Mouse (Mus musculus) MEL (cell line): ENCODE measurements around the gene Cenps. TPM values are rescaled to one million over a fixed set of nuclear protein-coding genes. Genes with fewer than 3 reads are reported as not detected.
A peak's percentile ranks its signal among the peaks of the same experiment; 100 is the strongest.

Experiments
- DNase-seq: peaks from one replicate; pipeline ENCODE4 v3.0.0; 2011; ENCODE audit warnings: low read depth, low spot score
- H3K27ac ChIP-seq: 2 replicates; pipeline ENCODE4 v1.5.1; 2012; ENCODE audit warnings: low read depth, mild to moderate bottlenecking, control low read depth, low read length, moderate library complexity; ENCODE audit not compliant: control insufficient read depth
- H3K27me3 ChIP-seq, 2 experiments: fragments of 150-350 bp in 1 of 2; sonication (generic) in 1 of 2; 2 replicates each; pipeline ENCODE4 v1.6.1; 2012; ENCODE audit warnings: low read length in 2 of 2, mild to moderate bottlenecking in 2 of 2, improper control_type of control experiment in 1 of 2, moderate library complexity in 1 of 2; ENCODE audit not compliant: insufficient read depth in 2 of 2, control insufficient read depth in 1 of 2
- H3K36me3 ChIP-seq, 2 experiments: 2 replicates each; pipeline ENCODE4 v1.6.1; 2012 to 2014; ENCODE audit warnings: low read length in 2 of 2, improper control_type of control experiment in 1 of 2, inconsistent platforms in 1 of 2, mild to moderate bottlenecking in 1 of 2; ENCODE audit not compliant: insufficient read depth in 2 of 2, control insufficient read depth in 1 of 2
- H3K4me1 ChIP-seq, 2 experiments: fragments of 150-350 bp in 1 of 2; sonication (generic) in 1 of 2; 2 replicates each; pipeline ENCODE4 v1.6.1; 2012; ENCODE audit warnings: low read length in 2 of 2, improper control_type of control experiment in 1 of 2, mild to moderate bottlenecking in 1 of 2; ENCODE audit not compliant: insufficient read depth in 2 of 2, control insufficient read depth in 1 of 2
- H3K4me3 ChIP-seq, 2 experiments: fragments of 150-350 bp in 1 of 2; sonication (generic) in 1 of 2; 2 replicates each; pipeline ENCODE4 v1.5.1; 2012; ENCODE audit warnings: low read depth in 2 of 2, low read length in 2 of 2, mild to moderate bottlenecking in 2 of 2, moderate library complexity in 2 of 2, control low read depth in 1 of 2, improper control_type of control experiment in 1 of 2; ENCODE audit not compliant: control insufficient read depth in 1 of 2, insufficient read depth in 1 of 2
- H3K79me2 ChIP-seq: 2 replicates; pipeline ENCODE4 v1.6.1; 2012; ENCODE audit warnings: mild to moderate bottlenecking, low read length, moderate library complexity; ENCODE audit not compliant: control insufficient read depth, poor library complexity, insufficient read depth
- H3K9ac ChIP-seq: 2 replicates; pipeline ENCODE4 v1.6.1; 2012; ENCODE audit warnings: low read depth, mild to moderate bottlenecking, control low read depth, low read length, moderate library complexity; ENCODE audit not compliant: control insufficient read depth, poor library complexity, severe bottlenecking
- H3K9me3 ChIP-seq: fragments of 150-350 bp; sonication (generic); replicated peaks from 2 replicates; pipeline ENCODE4 v1.6.1; 2012; ENCODE audit warnings: mild to moderate bottlenecking, low read length, improper control_type of control experiment, moderate library complexity; ENCODE audit not compliant: insufficient read depth
- BHLHE40 ChIP-seq: IDR thresholded peaks from 2 replicates; pipeline ENCODE4 v1.6.1; 2012; ENCODE audit warnings: low read depth, mild to moderate bottlenecking, inconsistent platforms, low read length, improper control_type of control experiment, borderline replicate concordance
- CHD1 ChIP-seq: IDR thresholded peaks from 2 replicates; pipeline ENCODE4 v1.6.1; 2012; ENCODE audit warnings: low read depth, mild to moderate bottlenecking, inconsistent platforms, low read length, improper control_type of control experiment
- CTCF ChIP-seq, 3 experiments: IDR thresholded peaks in 2 of 3; conservative IDR thresholded peaks in 1 of 3; 2 replicates each; pipeline ENCODE4 v1.5.1; 2011 to 2012; ENCODE audit warnings: low read length in 3 of 3, low read depth in 2 of 3, mild to moderate bottlenecking in 2 of 3, improper control_type of control experiment in 1 of 3, inconsistent platforms in 1 of 3, mixed read lengths in 1 of 3, moderate library complexity in 1 of 3; ENCODE audit not compliant: control insufficient read depth in 1 of 3, insufficient read depth in 1 of 3, poor library complexity in 1 of 3, severe bottlenecking in 1 of 3
- ETS1 ChIP-seq: IDR thresholded peaks from 2 replicates; pipeline ENCODE4 v1.6.1; 2012; ENCODE audit warnings: low read depth, mild to moderate bottlenecking, inconsistent platforms, low read length, improper control_type of control experiment, moderate library complexity
- GABPA ChIP-seq: IDR thresholded peaks from 2 replicates; pipeline ENCODE4 v1.6.1; 2012; ENCODE audit warnings: low read depth, mild to moderate bottlenecking, inconsistent platforms, low read length, improper control_type of control experiment, moderate library complexity
- HCFC1 ChIP-seq: IDR thresholded peaks from 2 replicates; pipeline ENCODE4 v1.6.1; 2012; ENCODE audit warnings: low read depth, mild to moderate bottlenecking, inconsistent platforms, low read length, improper control_type of control experiment, moderate library complexity
- MAZ ChIP-seq: IDR thresholded peaks from 2 replicates; pipeline ENCODE4 v1.6.1; 2012; ENCODE audit warnings: low read depth, mild to moderate bottlenecking, inconsistent platforms, low read length, improper control_type of control experiment
- MYB ChIP-seq: IDR thresholded peaks from 2 replicates; pipeline ENCODE4 v1.6.1; 2011; ENCODE audit warnings: mild to moderate bottlenecking, low read depth, low read length, improper control_type of control experiment
- NELFE ChIP-seq: IDR thresholded peaks from 2 replicates; pipeline ENCODE4 v1.6.1; 2011; ENCODE audit warnings: low read depth, low read length, improper control_type of control experiment
- NRF1 ChIP-seq: IDR thresholded peaks from 2 replicates; pipeline ENCODE4 v1.6.1; 2014; ENCODE audit warnings: low read depth, mild to moderate bottlenecking, inconsistent platforms, low read length, improper control_type of control experiment, moderate library complexity; ENCODE audit not compliant: poor library complexity, insufficient read depth, severe bottlenecking
- POLR2AphosphoS2 ChIP-seq: IDR thresholded peaks from 2 replicates; pipeline ENCODE4 v1.6.1; 2011; ENCODE audit warnings: low read length, improper control_type of control experiment
- RAD21 ChIP-seq: IDR thresholded peaks from 2 replicates; pipeline ENCODE4 v1.6.1; 2011; ENCODE audit warnings: mild to moderate bottlenecking, low read depth, low read length, improper control_type of control experiment
- RCOR1 ChIP-seq: IDR thresholded peaks from 2 replicates; pipeline ENCODE4 v1.6.1; 2012; ENCODE audit warnings: low read depth, mild to moderate bottlenecking, inconsistent platforms, low read length, improper control_type of control experiment
- SMC3 ChIP-seq: IDR thresholded peaks from 2 replicates; pipeline ENCODE4 v1.6.1; 2011; ENCODE audit warnings: low read depth, low read length, improper control_type of control experiment
- TCF12 ChIP-seq: IDR thresholded peaks from 2 replicates; pipeline ENCODE4 v1.6.1; 2014; ENCODE audit warnings: low read depth, mild to moderate bottlenecking, inconsistent platforms, low read length, improper control_type of control experiment, moderate library complexity
- UBTF ChIP-seq: IDR thresholded peaks from 2 replicates; pipeline ENCODE4 v1.6.1; 2012; ENCODE audit warnings: low read depth, mild to moderate bottlenecking, inconsistent platforms, low read length, improper control_type of control experiment, moderate library complexity, borderline replicate concordance; ENCODE audit not compliant: insufficient read depth
- USF1 ChIP-seq: IDR thresholded peaks from 2 replicates; pipeline ENCODE4 v1.6.1; 2014; ENCODE audit warnings: low read depth, mild to moderate bottlenecking, inconsistent platforms, low read length, improper control_type of control experiment, moderate library complexity
- USF2 ChIP-seq, 2 experiments: IDR thresholded peaks; 2 replicates each; pipeline ENCODE4 v1.6.1; 2011 to 2012; ENCODE audit warnings: improper control_type of control experiment in 2 of 2, low read length in 2 of 2, borderline replicate concordance in 1 of 2, inconsistent platforms in 1 of 2, low read depth in 1 of 2, mild to moderate bottlenecking in 1 of 2; ENCODE audit not compliant: insufficient read depth in 1 of 2
- ZMIZ1 ChIP-seq: IDR thresholded peaks from 2 replicates; pipeline ENCODE4 v1.6.1; 2012; ENCODE audit warnings: low read depth, mild to moderate bottlenecking, inconsistent platforms, low read length, improper control_type of control experiment, moderate library complexity
- ZNF384 ChIP-seq: IDR thresholded peaks from 2 replicates; pipeline ENCODE4 v1.6.1; 2012; ENCODE audit warnings: low read depth, mild to moderate bottlenecking, inconsistent platforms, low read length, improper control_type of control experiment
- polyA plus RNA-seq, 2 experiments: library from polyadenylated mRNA; stranded (reverse) in 1 of 2; unstranded in 1 of 2; fragments of >175 nt in 1 of 2; fragments of >200 nt in 1 of 2; gene quantifications; 2 replicates each; pipeline versions ENCODE4 v1.2.1 to v1.2.4; 2012; ENCODE audit warnings: low replicate concordance in 2 of 2, low read depth in 1 of 2; ENCODE audit not compliant: insufficient read length in 2 of 2, insufficient read depth in 1 of 2, missing spikeins in 1 of 2
- total RNA-seq: library from RNA; depleted of rRNA; stranded (reverse); fragments of 300-350 nt; gene quantifications from 2 replicates; pipeline ENCODE4 v1.2.3, GENCODE M21; 2012

The Cenps gene
- total and polyA plus RNA-seq, 3 experiments: 13.4 to 60.7 TPM; not detected in 1

DNA sequence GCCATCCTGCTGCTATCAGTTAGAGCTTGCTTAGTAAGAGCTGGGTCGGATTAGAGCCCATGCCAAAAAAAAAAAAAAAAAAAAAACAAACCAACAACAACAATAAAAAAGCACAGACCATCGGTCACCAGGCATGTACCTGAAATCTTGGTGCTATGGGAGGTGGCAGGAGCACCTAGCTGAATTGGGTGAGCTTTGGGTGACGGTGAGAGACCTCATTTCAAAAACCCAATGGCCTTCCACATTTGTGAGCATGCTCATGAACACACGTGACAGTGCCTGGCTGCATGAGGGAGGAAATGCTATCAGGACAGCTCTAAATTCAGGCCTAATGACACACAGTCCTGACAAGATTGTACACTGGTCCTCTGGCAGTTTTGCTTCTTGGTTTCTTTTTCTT, 10.7 kb upstream of the Cenps start:
- Histone ChIP-seq H3K27ac (no peak overlapping the region), H3K4me1 (no peaks in the 10 kb centered on the region; a peak in 1 of 4 replicates)

DNA sequence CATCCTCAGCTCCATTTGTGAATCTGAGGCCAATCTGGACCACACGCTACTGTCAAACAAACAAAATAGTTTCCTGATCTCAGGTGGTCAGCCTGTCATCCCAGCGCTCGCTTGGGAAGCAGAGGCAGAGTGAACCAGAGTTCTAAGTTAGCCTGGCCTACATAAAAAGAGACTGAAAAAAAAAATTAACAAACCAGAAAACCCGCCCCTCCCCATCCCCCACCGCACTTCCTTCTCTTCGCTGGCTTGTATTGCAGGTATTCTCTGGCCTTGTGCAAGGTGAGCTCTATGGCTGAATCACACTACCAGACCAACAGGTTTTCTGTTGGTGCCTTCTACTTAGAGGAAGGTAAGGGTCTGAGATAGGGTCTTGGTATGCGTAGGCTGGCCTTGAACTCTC, 10.1 kb upstream of the Cenps start:
- no peak overlapping the region for H3K9ac ChIP-seq
- no peak overlapping the region for H3K4me3 ChIP-seq
- no peaks in the 10 kb centered on the region for H3K79me2 ChIP-seq
- no peaks in the 10 kb centered on the region; a peak in 1 of 4 replicates for H3K4me1 ChIP-seq
- H3K9me3 ChIP-seq: no peaks in the 10 kb centered on the region
- TF ChIP-seq SMC3 (no peak), NRF1 (no peak), HCFC1 (no peak), USF1 (no peak), ZMIZ1 (no peak), ETS1 (no peak), CTCF (IDR thresholded peaks at IDR 0.05 in 2 of 3, conservative IDR thresholded peaks at IDR 0.05 in 1 of 3; ENCODE audit: control insufficient read depth in 1 of 3, insufficient read depth in 1 of 3, low read depth in 2 of 3, low read length in 3 of 3, poor library complexity in 1 of 3, severe bottlenecking in 1 of 3) (no peak), RCOR1 (no peak), MAZ (no peak), GABPA (no peak), BHLHE40 (no peak), NELFE (no peak), POLR2AphosphoS2 (no peak), RAD21 (no peak), MYB (no peak)
- H3K27ac ChIP-seq: no peak overlapping the region
- H3K36me3 ChIP-seq: no peaks in the 10 kb centered on the region; a peak in 2 of 4 replicates
- DNase-seq: no peak
- no peaks in the 10 kb centered on the region for H3K27me3 ChIP-seq

More for the DNA sequence above, 10.7 kb upstream of the Cenps start:
- peak; percentile 46 for DNase-seq
- H3K9ac ChIP-seq: no peak overlapping the region
- H3K27me3 ChIP-seq: no peaks in the 10 kb centered on the region
- no peaks in the 10 kb centered on the region for H3K9me3 ChIP-seq
- no peaks in the 10 kb centered on the region for H3K79me2 ChIP-seq
- TF ChIP-seq ZNF384 (peak; percentile 78), UBTF (no peak), TCF12 (no peak), USF2 (IDR thresholded peaks at IDR 0.05; ENCODE audit: borderline replicate concordance in 1 of 2, insufficient read depth in 1 of 2, low read depth in 1 of 2, low read length in 2 of 2) (0 out of 4 replicates have a peak, but pooled peaks of 1 of the 2 experiments have one; percentile 28), CHD1 (no peak), NELFE (no peak), RAD21 (no peak), USF1 (peak; percentile 82), NRF1 (peak; percentile 66), CTCF (IDR thresholded peaks at IDR 0.05 in 2 of 3, conservative IDR thresholded peaks at IDR 0.05 in 1 of 3; ENCODE audit: control insufficient read depth in 1 of 3, insufficient read depth in 1 of 3, low read depth in 2 of 3, low read length in 3 of 3, poor library complexity in 1 of 3, severe bottlenecking in 1 of 3) (no peak)
- H3K4me3 ChIP-seq: no peak overlapping the region
- H3K36me3 ChIP-seq: no peaks in the 10 kb centered on the region; a peak in 2 of 4 replicates
